Mouse (Mus musculus) lung, postnatal 4 days (tissue): ENCODE results near the gene Nfib.
A peak's percentile ranks its signal among the peaks of the same experiment; 100 is the strongest.

Source experiments
- DNase-seq, 2 experiments: peaks; one replicate each; pipeline ENCODE4 v3.0.0; 2021

Nfib gene

GRCm38 (mm10) chr4:82623835-82624234, 81.7 kb downstream of the Nfib start:
- DNase-seq: no peak

- DNase-seq: no peak
Observed at GRCm38 (mm10) chr4:82623081-82623538, 82.4 kb downstream of the Nfib start.

- DNase-seq: peak; percentile 80 to 90
Observed at GRCm38 (mm10) chr4:82622321-82622836, 83.2 kb downstream of the Nfib start.

DNA sequence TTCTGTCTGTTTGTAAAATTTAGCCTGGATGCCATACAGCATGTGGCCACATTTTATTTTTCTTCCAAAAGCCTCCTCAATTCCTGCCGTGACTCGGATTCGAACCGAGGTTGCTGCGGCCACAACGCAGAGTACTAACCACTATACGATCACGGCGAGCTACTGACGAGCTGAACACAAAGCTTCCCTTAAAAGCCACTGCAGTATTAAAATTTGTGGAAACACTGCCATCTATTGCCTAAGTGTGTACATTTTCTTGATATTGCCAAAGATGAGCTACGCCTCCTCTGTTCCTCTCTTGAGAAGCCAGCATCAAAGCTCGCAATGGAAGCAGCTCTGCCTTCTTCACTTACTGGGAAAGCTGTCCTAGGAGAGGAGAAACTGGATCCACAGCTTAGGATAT, 86.0 kb downstream of the Nfib start:
- DNase-seq: peak in 1 of 2 experiments; percentile 33

DNA sequence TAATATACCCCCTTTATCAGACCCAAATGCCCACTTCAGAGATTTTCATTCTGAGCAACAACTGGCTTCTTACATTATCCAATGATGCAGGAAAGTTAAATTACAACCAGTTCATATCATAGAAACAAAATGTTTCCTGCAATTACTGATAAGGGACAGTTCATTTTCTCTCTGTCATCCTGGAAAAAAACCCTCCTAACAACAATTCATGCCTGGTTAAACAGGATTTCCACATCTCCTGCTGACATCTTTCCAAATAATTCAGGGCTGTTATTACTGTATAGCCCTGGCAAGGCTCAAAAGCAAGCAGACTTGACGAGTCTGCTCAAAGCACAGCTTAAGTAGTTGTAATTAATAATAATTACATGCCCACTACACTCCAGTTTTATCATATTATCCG, 86.5 kb downstream of the Nfib start:
- DNase-seq: no peak

DNA sequence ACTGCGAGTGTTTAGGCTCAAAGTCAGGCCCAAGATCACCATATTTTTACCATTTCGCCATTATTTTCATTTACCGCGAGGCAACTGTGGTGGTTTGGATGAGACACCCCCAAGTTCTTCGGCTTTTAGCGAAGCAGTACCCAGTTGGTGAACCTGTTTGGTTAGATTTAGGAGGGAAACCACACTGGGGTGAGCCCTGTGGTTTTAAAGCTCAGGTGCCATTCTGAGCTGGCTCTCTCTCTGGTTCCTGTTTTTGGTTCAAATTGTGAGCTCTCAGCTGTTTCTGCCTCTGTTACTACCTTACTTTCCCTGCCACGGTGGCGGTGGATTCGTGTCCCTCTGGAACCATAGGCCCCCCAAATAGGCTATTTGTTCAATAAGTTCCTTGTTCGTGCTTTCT, 88.3 kb downstream of the Nfib start:
- DNase-seq: no peak

- no peak for DNase-seq
Observed at GRCm38 (mm10) chr4:82615712-82616111, 89.8 kb downstream of the Nfib start.

DNA sequence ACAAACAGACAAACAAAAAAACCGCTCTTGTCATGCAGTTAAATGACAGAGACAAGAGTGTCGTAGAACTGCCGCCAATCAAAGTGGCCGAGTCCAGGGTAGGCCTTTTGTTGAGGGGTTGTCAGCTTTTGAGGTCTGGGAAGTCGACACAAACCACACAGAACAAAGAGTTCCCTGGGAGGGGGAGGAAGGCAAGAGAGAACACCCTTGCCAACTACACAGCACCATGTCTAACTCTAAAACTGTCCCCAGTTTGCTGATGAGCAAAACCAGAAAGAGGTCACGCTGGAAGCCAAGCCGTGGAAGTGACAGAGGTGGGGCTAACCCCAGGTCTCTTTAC, 91.1 kb downstream of the Nfib start:
- no peak for DNase-seq

GRCm38 (mm10) chr4:82613606-82614465, 91.7 kb downstream of the Nfib start:
- DNase-seq: peak in 1 of 2 experiments; percentile 45

- no peak for DNase-seq
Observed at GRCm38 (mm10) chr4:82609676-82610075, 95.9 kb downstream of the Nfib start.

DNA sequence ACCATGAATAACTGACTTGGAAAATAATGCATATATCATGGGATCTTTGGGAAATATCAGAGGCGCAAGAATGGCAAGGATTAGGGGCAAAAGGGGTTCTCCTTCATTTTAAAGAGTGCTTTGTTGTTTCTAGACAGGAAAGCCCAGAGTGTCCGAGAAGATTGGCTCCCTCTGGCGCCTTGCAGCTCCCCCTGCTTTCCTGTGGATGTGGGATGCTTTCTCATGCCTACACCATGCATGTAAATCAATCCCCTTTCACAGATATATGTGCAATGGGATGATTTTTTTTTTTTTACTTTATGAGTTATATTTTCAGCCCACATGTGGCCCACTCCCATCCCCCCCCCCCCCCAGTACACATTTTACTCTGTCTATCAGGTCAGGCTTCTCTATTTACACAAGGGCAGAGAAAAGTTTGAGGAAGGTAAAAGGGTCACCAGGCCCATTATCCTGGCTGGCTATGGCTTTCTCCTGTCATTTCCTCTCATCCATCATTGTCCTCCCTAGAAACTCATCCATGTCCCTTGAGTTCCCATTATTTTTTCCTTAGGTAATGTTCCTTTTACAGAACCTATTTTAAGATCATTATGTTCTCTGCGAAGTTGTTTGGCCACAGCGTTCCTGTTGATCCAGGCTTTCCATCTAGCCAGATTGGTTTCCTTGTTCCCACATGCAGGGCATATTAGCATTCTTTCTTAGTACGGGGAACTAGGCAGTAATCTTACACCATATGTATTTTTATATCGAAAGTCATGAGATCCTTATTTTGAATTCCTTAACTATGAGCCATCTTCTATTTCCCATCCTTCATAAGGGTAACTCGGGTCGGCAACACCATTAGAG, 96.6 kb downstream of the Nfib start:
- no peak for DNase-seq

DNA sequence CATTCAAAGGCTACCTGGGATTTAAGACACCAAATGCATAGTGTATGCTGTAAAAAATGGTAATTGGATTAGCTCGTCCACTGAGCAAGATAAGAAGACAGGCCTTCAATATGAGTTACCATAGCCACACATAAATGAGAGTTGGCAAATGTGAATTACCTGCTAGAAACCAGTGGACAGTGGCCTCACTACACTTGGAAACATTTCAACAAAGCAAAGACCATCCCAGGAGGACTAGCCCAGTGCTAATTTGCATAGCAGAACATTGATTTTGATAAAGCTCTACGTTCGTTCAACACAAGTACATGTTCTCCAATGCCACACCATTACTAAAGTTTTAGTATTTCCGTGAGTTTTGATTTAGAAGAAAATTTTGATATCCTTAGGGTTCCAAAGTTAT, 98.3 kb downstream of the Nfib start:
- no peak for DNase-seq

GRCm38 (mm10) chr4:82606351-82606750, 99.2 kb downstream of the Nfib start:
- DNase-seq: no peak

- no peak for DNase-seq
Observed at GRCm38 (mm10) chr4:82605034-82605784, 100.3 kb downstream of the Nfib start.

DNA sequence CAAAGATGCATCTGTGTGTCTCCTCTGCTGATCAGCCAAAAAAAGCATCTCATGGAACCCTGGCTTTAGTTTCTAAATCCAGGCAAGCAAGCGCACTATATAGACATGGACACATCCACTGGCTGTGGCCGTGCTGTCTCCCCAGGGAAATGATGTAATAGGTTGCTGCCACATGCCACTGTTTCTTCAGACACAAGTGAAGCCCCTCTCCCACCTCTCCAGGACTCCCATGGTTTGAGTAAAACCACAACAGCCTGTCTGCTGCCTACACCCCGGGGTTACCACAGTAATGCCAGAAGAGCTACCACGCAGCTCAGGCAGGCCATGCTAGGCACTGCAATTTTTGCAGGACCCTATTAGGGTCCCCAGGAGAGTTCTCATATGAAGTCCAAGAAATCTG, 101.0 kb downstream of the Nfib start:
- DNase-seq: no peak

DNA sequence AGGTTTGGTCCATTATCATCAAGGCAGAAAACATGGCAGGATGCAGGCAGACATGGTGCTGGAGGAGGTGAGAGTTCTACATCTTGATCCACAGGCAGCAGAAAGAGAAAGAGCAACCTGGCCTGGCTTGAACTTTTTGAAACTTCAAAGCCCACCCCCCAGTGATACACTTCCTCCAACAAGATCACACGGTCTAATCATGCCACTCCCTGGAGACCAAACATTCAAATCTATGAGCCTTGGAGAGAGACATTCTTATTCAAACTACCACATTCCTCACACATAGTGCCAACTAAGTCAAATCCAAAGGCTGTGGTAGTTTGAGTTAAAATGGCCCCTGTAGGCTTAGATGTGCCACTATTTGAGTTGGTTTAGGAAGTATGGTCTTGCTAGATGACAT, 104.9 kb downstream of the Nfib start:
- DNase-seq: no peak

DNA sequence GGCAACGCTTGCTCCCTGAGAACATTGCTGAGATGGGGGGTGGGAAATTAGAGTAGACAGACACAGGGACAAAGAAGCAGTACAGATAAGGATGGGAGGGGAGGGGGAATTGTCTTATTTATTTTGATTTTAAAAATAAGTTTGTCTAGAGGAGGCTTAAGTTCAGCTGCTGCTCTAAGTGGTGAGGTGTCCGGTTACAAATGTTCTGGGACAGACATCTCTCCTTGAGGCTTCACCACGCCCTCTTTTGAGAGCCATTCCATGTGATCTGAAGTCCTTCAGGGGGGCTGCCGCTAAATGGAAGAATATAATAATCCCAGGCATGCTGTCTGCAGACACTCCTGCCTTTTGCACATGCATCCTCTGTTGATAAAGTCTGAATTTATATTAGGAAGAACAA, 107.1 kb downstream of the Nfib start:
- no peak for DNase-seq

GRCm38 (mm10) chr4:82593681-82594666, 111.6 kb downstream of the Nfib start:
- no peak for DNase-seq

DNA sequence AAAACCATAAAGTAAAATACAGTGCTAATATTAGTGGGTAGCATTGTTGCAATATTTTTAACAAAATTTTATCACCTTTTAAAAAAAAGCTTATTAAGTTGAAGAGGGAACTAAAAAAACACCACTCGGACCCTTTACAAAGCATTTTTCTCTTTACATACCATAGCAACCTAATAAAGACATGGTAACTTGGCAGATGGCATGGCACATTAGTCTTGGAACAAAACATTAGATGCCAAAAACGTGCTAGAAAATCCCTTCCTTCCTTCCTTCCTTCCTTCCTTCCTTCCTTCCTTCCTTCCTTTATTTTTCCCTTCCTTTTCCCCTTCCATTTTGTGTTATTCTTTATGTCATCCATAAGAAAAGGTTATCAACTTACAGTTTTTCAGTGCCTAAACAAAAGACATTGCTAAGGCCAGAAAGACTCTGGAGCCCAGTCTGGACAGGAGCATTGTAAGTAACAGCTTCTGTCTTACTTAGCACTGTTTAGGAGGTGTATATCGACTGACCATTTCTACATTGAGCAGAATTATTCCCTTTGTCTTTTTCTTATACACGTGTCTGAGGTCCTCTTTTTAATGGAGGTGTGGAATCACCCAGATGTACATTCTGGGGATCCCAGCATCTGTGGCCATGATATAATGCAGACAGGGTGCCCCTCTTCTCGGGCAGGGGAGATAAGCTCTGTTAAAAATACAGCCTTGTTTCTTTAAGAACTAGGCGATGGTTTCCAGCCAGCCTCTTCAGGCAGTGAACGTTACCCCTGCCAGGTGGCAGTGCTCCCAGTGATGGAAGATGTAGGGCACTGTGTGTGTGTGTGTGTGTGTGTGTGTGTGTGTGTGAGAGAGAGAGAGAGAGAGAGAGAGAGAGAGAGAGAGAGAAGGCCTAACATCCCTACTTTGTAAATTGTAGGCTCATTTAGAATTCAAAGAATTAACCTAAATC, 113.2 kb downstream of the Nfib start:
- peak; percentile 17 to 39 for DNase-seq

DNA sequence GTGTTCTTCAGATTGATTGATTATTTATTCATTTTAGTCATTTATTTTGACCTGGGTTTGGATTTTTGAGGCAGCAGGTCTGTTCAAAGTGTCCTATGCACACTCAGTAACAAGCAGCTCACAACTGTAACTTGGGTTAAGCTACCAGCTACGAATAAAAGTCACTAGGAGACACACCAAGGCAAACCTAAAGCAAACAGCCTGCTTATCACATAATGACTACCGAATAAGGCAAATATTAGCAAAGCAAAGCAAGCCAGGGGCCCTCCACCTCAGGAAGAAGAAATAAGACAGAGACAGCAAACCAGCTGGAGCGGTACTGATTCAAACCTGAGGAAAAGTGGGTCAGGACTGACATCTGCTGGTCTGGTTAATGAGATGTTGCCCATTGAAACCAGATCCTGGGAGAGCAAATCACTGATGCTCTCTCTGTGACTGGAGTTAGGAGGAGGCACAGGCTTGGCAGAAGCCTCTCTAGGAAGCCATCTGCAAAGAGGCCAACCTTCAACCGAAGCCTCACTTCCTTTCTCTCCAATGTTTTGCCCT, 116.1 kb downstream of the Nfib start:
- DNase-seq: peak in 1 of 2 experiments; percentile 68
